Mouse (Mus musculus): ENCODE data around the gene Asrgl1.
"Not testable (repeated sequence)": the region's sequence is repeated elsewhere in the genome, so short reads cannot be mapped to it uniquely, and the experiment has no call there.

The Asrgl1 gene

DNA sequence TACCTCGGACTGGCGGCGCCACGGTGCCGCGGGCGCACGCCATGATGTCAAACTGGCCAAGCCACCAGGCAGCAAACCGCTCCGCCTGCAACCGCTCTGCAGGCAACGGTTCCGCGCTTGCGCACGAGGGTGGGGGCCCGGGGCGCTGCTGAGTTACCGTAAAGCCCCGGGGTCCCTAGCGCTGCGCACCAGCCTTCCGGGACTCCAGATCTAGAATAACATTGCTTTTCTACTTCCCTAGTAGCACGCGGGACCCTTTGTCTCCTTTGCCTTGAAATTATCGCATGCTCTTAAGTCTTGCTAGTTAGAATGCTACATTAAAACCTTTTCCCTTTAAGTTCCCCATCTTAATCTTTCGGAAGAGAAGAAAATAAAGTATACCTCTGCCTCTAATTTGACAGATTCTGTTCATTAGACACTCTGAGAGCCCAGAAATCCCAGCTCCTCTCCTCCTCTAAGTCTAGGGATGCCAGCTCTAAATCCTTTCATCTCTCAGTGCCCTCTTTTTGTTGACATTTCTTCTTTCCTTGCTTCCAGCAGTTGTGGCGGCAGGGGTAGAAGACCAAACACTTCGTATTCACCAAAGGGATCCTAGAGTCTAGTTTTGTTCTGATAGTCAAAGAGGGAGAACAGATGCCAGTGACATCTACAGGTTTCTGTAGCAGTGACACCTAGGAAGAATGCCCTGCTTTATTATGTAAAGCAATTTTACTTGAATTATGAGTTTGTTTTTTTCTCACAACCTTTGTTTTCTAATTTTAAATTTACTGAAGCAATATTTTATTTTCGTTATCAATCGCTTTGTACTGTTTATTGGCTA lies at the start of gene Asrgl1:
Asrgl1 (minus strand) TSS at position 125 of the 820 bp plus-strand sequence.
- DNase-seq (ENCODE audit: extremely low read depth, low read depth) = peak; percentile 82

DNA sequence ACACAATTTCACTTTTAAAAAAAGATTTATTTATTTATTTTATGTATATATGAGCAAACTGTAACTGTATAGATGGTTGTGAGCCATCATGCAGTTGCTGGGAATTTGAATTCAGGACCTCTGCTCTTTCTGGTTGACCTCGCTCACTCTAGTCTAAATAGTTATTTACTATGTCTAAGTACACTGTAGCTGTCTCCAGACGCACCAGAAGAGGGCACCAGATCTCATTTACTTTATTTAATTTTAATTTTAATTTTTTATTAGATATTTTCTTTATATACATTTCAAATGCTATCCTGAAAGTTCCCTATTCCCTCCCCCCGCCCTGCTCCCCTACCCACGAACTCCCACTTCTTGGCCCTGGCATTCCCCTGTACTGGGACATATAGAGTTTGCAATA lies 10.8 kb upstream of the Asrgl1 start:
- no peak for DNase-seq (ENCODE audit: extremely low read depth, low read depth)

DNA sequence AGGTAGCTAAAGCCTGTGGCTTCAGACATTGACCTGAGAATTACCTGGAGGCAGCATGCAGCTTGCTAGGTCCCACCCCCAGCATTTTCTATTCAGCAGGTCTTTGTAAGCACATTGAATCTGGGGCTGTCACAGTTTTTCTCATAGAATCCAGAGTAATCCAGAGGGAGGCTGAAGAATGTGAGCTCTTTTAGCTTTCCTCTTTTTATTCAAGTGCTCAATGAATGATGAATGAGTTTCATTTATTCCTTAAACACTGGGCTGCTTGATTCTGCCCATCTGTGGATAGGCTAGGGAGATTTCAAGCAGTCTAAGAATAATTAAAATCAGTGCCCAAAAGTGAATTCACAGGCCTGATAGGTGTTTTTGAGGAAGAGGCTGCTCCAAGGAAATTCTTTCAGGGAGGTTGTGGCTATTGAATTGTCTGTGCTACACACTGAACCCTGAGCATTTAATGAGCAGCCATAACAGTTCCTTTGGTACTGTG lies 8.2 kb upstream of the Asrgl1 start:
- DNase-seq (ENCODE audit: extremely low read depth, low read depth) = no peak

DNA sequence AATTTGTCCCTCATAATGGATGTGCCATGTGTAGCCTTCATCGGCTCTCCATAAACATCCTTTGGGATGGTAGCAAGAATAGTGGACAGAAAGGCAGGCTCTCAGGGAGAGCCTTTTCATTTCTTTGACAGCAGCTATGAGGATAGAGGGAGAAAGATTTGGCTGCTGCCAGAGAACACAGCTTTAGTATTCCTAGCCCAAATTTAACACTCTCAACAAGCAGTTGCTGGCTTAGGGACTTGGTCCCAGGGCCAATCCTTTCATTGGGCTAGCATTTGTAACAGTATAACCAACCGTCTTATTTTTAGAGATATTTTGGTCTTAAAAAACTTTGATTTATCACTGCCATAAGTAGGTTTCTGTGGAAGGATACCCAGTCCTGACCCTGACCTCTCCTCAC lies 7.8 kb upstream of the Asrgl1 start:
- DNase-seq (ENCODE audit: extremely low read depth, low read depth) = no peak

DNA sequence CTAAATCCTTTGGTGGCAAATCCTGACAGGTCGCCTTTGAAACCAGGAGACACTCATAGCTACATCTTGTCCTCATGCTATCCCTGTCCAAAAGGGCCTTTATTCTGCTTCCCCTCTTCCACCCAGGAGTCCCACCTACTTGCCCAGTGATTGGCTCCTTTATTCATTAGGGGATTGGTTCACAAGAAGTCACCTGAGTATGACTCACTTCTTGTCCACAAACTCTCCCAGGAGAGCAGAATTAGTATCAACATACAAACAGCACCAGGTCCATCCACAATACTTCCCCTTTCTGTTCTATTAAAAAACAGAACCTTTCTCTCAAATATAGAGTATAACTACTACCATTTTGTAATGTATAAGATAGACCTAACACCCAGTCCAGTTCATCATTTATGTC lies 4.9 kb upstream of the Asrgl1 start:
- peak; percentile 33 for DNase-seq (ENCODE audit: extremely low read depth, low read depth)

DNA sequence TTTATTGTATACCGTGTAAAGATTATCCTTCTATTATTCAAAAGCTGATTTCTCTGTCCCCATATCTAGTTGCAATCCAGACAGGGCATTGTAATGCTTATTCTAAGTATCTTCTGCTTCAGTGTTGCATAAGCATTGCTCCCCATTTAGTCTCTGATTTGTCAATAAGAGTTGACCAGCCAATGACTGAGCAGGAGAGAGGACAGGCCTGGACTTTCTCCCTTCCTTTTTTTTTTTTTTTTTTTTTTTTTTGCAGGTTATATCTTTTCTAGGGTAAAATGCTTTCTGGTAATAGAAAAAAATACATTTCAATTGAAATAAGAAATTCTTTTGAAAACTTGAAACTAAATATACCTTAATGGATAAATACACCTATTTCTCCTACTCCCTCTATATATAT lies 1.7 kb upstream of the Asrgl1 start:
- no peak for DNase-seq (ENCODE audit: extremely low read depth, low read depth)

DNA sequence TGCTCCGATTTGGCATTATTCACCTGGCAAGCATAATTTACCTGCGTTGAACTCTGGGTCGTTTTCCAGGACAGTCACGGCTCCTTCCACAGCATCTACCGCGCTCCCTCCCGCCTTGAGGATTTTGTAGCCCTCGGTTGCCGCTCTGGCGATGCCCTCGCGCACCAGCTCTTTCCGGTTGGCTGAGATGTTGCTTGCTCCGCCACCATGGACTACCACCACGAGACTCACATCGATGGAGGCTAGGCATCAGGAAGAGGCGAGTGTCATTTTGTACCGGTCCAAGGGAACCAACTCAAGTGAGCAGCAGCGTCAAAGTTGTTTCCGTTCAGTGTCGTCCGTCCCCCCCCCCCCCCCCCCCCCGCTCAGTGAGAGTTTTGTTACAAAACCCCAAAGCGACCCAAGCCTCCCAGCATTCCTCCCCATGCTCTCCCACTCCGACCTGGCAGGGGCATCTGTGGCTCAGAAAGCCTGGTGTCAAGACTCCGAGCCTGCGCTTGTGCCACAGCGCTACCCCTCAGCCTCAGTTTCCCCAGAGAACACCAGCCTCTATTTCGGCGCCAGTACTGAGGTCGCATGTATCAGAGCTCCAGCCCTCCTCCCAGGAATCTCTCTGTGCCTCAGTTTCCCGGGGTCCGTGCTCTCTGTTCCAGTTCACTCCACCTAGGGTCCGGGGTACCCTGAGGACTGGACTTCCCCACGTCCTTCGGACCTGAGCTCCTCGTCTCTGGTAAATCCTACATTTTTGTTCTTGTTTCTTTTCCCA lies 507 bp downstream of the Asrgl1 start:
- no peak for DNase-seq (ENCODE audit: extremely low read depth, low read depth)

DNA sequence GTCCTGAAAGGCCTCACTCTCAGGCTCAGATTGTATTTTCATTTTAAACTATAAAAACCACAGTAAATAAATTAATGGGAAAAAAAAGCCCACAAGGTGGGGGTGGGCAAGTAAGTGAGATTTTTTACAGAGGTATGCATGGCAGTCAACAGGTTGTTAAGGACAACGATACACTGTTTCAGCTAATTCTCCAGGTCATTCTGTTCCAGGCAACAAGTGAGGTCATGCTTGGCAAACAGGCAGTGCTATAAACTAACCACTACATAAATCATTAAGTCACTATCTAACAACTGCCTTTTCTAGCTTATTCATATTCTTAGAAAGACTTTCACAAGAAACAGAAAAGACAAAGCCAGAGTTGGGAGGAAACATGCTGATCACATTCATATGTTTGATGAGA lies 5.4 kb downstream of the Asrgl1 start:
- no peak for DNase-seq (ENCODE audit: extremely low read depth, low read depth)

DNA sequence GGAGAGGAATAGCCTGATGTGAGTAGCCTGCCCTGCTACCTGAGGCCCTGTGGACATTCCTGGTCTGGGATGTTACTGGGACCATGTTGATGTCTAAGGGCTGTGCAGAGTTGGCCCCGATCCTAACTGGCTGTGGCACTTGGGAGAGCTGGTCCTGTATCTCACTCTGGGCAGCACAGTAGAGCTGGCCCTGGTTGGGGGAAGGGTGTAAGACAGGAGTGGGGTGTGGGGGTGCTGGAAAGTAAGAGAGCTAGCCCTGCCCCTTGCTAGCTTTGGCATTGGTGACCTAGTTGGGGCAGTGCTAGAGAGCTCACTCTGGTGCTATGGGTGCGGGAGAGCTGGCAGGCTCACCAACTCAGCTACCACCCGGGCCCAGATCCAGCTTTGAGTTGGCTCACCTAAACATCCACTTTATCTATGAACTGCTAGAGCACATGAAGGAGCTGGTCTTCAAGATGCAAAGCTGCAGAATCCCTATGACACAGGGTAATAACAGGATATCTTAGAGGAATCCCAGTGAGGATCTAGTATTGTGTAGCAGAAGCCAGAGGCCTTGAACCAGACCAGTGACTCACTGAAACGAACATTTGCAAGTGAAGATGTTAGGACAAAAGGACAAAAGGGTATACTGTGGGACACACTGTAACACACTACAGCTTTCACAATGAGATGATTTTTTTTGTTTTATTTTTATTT lies 6.8 kb downstream of the Asrgl1 start:
- no peak for DNase-seq (ENCODE audit: extremely low read depth, low read depth)

DNA sequence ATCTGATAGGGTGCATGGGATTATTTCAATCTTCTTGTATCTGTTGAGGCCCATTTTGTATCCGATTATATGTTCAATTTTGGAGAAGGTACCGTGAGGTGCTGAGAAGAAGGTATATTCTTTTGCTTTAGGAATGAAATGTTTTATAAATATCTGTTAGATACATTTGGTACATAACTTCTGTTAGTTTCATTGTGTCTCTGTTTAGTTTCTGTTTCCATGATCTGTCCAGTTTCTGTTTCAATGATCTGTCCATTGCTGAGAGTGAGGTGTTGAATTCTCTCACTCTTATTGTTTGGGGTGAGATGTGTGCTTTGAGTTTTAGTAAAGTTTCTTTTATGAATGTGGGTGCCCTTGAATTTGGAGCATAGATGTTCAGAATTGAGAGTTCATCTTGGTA lies 11.4 kb downstream of the Asrgl1 start:
- DNase-seq (ENCODE audit: extremely low read depth, low read depth) = not testable (repeated sequence)

DNA sequence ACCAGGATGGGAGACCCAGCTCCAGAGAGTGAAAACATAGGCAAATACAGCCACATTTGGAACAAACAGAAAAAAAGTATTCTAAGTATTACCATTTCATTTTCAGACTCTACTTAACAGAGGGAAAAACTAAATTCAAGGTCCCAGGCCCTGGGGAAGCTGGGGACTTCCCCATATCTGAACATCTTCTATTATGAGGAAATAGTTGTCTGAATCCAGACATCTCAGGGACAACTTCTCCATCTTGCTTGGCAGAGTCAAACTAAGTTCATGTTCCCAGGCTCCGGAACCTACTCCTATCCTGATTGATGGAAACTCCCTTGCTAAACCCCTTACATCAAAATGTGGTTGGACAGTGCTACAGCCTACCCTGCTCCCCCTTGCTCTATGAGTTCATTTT lies 13.0 kb downstream of the Asrgl1 start:
- DNase-seq (ENCODE audit: extremely low read depth, low read depth) = no peak

DNA sequence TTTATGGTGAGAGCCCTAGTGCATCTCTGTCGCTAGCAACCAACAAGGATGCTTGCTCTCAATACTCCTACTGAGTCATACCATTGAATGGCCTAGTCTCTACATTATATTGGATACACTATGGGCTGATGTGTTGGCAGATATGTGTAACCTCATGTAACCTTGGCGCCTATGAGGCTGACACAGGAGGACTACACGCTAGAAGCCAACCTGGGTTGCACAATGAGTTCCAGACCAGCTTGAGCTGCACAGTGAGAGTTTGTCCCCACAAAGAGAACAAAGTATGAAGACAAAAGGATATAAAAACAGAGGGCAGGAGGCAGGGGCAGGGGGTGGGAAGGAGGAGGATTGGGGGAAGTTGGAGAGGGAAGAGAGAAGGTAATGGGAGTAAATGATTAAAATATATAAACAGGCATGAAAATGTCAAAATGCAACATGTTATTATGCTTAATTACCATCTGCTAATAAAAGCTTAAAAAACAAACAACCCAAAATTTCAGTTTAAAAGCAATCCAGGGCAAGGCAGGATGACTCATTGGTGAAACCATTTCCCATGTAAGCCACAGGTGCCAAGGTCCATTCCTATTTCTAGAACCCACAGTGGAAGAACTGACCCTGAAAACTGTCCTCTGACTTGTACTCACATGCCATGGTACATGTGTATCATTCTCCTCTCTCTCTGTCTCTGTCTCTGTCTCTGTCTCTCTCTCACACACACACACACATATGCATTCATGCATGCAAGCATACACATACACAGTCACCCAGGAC lies 15.6 kb downstream of the Asrgl1 start:
- no peak for DNase-seq (ENCODE audit: extremely low read depth, low read depth)

DNA sequence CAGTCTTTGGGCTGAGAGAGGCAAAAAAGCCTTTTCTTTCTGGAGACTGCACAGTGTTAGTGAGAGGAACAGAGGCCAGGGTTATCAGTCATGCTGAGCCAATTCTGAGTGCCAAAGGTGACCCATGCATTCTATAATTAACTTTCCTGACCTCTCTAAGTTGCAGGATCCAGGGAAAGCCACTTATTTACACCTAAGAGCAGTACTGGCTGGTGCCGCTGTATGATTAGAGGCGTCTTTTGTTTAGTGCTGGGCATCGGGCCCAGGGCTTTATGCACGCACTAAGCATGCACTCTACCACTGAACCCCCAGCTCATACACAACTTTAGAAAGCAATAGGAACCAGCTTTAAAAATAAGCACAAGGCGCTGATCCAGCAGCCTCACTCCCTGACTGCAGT lies 18.2 kb downstream of the Asrgl1 start:
- no peak for DNase-seq (ENCODE audit: extremely low read depth, low read depth)

DNA sequence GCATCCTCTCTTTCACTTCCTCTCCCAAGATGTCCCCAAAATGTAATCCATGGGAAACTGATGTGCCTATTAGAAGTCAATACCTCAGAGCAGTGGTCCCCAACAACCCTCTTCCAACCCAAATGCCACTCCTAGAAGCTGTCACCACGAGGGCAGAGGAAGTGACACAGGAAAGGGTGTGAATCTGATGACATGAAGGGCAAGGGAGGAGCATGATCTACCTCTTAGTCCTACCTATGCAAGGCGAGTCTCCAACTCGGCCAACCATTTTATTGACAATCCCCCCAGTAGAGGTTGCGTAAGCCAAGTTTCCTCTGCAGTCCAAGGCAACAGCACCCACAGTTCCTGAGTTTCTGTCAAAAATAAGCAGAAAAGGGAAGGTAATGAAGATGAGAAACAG lies 19.2 kb downstream of the Asrgl1 start:
- DNase-seq (ENCODE audit: extremely low read depth, low read depth) = no peak

DNA sequence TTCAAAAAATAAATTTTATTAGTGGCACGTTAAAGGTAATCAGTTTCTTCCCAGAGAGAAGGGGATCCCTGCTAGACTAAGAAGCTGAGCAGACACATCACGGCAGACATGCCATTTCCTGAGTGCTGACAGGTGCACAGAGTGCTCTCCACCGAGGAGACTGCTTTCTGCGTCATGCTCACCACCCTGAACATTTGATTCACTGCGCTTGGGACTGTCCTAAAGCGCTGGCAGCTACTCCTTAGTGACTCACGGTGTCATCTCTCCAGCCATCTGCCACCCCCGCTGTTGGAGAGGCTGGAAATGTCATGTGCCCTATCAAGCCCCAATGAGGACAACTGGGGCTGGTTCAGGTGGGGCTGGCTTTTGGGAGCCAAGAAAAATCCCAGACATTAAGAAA lies 23.4 kb downstream of the Asrgl1 start:
- DNase-seq (ENCODE audit: extremely low read depth, low read depth) = no peak

DNA sequence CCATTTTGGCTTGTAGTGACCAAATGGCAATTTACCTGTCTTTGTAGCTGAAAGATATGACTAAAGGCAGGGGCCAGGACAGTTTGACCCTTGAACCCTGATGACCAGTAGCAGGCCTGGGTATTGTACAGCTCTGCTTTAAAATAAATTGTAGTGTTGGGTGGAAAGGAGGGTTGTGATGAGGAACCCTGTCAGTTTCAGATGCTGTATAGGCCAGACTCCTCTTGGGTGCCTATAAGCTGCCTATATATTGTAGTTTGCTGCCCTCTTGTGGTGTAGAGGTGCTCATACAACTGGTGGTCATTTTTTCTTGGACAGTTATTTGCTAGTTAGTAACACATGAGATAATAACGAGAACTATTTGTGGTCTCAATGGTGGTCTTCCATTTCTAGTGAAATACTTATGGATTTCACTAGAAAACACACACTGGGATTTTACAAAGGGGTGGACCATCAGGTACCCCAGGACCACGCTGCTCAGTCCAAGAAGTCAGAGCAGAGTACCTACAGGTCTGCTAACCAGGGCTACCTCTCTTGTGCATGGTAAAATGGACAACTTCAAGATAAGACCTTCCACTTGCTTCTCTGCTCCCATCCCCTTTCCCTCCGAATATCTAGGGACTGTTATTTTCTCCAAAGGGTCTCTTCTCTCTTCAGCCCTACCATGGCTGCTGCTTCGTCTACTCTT lies 25.1 kb downstream of the Asrgl1 start:
- DNase-seq (ENCODE audit: extremely low read depth, low read depth) = peak; percentile 65

DNA sequence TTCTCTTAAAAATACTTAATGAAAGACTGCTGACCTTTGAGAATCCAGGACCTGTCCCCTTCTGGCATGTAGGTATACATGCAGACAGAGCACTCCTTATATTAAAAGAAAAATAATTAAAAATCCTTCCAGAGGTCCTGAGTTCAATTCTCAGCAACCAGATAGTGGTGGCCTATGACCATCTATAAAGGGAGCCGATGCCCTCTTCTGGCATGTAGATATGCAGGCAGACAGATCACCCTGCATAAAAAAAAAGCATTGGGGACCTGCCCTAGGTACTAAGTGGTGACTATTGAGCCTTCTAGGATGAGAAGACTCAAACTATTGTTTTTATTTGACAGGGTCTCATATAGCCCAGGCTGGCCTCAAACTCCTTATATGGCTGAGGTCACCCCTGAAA lies 26.9 kb downstream of the Asrgl1 start:
- DNase-seq (ENCODE audit: extremely low read depth, low read depth) = no peak

DNA sequence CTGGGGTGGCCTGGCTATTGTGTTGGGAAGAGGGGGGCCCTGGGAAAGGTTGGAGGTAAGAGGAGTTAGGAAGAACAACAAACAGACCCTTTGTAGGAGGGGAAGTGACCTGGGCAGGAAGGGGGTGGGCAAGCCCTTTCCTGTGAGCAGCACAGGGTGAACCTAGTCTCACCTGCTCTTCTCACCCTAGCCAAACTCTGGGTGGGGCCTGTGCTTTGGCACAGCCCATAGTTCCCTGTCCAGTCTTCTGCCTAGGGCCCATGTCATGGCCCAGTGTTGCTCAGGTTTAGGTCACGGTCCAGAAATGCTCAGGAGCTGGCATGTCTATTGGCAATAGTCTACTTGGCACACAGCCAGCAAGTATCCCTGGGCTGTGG lies 28.1 kb downstream of the Asrgl1 start:
- DNase-seq (ENCODE audit: extremely low read depth, low read depth) = no peak

DNA sequence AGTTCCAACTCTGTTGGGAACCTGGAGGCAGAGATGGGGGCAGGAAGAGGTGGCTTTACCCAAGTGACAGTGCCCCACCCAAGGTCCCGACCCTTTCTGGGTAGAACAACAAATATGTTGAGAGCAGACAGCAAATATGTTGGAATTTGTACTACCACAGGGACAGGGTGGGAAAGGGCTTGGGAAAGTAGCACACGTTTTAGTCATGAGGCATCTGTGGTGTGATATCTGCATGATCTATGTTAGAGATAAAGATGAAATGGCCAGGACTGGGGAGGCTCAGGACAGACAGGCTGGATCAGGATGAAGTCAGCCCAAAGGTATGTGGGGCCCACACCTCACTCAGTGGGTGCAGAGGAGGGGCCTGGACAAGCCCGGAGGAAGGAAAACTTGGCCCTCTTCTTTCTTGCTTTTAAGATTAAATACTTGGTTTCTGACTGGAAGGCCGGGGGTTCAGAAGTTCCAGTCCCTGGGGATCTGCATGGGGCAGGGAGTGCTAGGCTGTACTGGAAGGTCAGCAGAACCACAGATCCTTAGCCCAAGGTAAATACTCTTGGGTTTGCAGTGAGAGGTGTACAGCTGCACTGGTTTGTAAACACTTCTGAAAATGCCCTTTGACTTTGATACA lies 28.6 kb downstream of the Asrgl1 start:
- no peak for DNase-seq (ENCODE audit: extremely low read depth, low read depth)

DNA sequence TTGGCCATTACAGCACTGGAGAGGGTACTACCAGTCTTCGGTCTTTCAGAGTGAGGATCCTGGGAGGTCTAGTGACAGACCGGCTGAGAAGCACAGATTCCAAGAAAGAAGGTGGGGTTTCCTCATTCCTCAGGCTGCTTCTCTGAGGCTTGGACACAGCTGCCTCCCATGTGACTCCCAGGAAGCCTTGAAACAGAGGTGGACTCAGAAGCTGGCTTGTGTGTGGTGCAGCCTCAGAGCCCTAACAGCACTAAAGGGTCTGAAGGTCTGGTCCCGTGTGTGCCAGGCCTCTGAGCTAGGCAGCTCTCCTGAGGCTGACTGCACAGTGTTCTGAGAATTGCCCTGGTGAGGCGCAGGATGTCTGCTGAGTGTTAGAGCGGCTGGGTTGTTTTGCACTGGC lies 29.3 kb downstream of the Asrgl1 start:
- DNase-seq (ENCODE audit: extremely low read depth, low read depth) = no peak

Data from MEL-GATA-1-ER (cell line).